Mouse (Mus musculus) inflammation-experienced regulatory T-cells (primary cell): ENCODE data around the gene Utp15. TPM values are rescaled to one million over a fixed set of nuclear protein-coding genes. Genes with fewer than 3 reads are reported as not detected.

ENCODE experiments used
- polyA plus RNA-seq, 2 experiments: library from polyadenylated mRNA; unstranded; fragments of 100-300 nt; shearing (Covaris generic); gene quantifications; one replicate each; pipeline ENCODE4 v1.2.1; 2017

Gene Utp15
- polyA plus RNA-seq, result 10 to 100 TPM; 33.0 to 42.4 TPM

GRCm38 (mm10) chr13:98262636-98263457, at the start of gene Utp15, which contains the start of gene Ankra2:
Gene Utp15 (minus strand): TSS chr13:98263041.
Gene Ankra2 (plus strand): TSS chr13:98263074.

GRCm38 (mm10) chr13:98279686-98280085, 16.8 kb upstream of the Utp15 start, which contains the start of gene Gm21976:
Gene Gm21976 (plus strand): TSS chr13:98279887.

GRCm38 (mm10) chr13:98205771-98206545, 56.9 kb downstream of the Utp15 start, which contains the start of gene Arhgef28:
Gene Arhgef28 (minus strand): TSS chr13:98206439.

Other genes starting within 250 kb of the Utp15 start
- gene Arhgef28, start 56.6 kb downstream of the Utp15 start, polyA plus RNA-seq, result under 1 TPM; 0.28 to 0.76 TPM
- gene Ankra2, start within 50 bp of the Utp15 start, polyA plus RNA-seq, result 10 to 100 TPM; 44.1 to 49.5 TPM
- not detected for gene Gm21976, start 16.8 kb upstream of the Utp15 start, polyA plus RNA-seq
- 100 to 1,000 TPM; 553 to 559 TPM for gene Btf3, start 54.0 kb upstream of the Utp15 start, polyA plus RNA-seq
- gene Foxd1, start 91.2 kb upstream of the Utp15 start, polyA plus RNA-seq, result under 1 TPM; 0.08 to 0.31 TPM
- gene Gm10320, start 229.0 kb upstream of the Utp15 start, polyA plus RNA-seq, result 1 to 10 TPM in 1 of 2 experiments, under 1 TPM in 1; 0.55 to 1.2 TPM